Mouse (Mus musculus) midbrain, embryonic 14.5 days (tissue): ENCODE measurements around the gene Naa30. TPM values are rescaled to one million over a fixed set of nuclear protein-coding genes. Genes with fewer than 3 reads are reported as not detected.

Source experiments
- polyA plus RNA-seq: library from polyadenylated mRNA; unstranded; fragments of >200 nt; fragmentation: Nextera tagmentation; extraction: Ambion mirVana; gene quantifications from 2 replicates; pipeline ENCODE4 v1.2.1, GENCODE M21; 2014

The Naa30 gene
- polyA plus RNA-seq, 1 experiment from 2014 or later: 22.4 TPM

Other genes starting within 250 kb of the Naa30 start
- gene Ap5m1, start 106.1 kb upstream of the Naa30 start, polyA plus RNA-seq: 22.3 and 27.9 TPM in 2 replicates
- 77.5 and 105 TPM in 2 replicates for gene Exoc5, start 105.6 kb upstream of the Naa30 start, polyA plus RNA-seq
- 0.09 and 0.33 TPM in 2 replicates for gene ccdc198, start 73.2 kb downstream of the Naa30 start, polyA plus RNA-seq